Mouse (Mus musculus) embryonic facial prominence, embryonic 10.5 days (tissue): ENCODE data around the gene Hist1h4m. TPM values are rescaled to one million over a fixed set of nuclear protein-coding genes. Genes with fewer than 3 reads are reported as not detected.

Source experiments
- microRNA-seq: library from miRNA; unstranded; fragments of <30 nt; microRNA quantifications from one replicate; pipeline ENCODE4, GENCODE M21; 2017
- polyA plus RNA-seq: library from polyadenylated mRNA; unstranded; fragments of >200 nt; fragmentation: Nextera tagmentation; extraction: Ambion mirVana; gene quantifications from 2 replicates; pipeline ENCODE4 v1.2.1, GENCODE M21; 2016

The Hist1h4m gene
- polyA plus RNA-seq, 1 experiment from 2014 or later = not detected

Small RNA genes within 50 kb of the gene (microRNA-seq; reads per million reads assigned to microRNA genes)
- gene Gm19658 (not detected), gene Gm44346 (not detected), gene Gm44466 (not detected)

Other genes starting within 250 kb of the Hist1h4m start
- gene Olfr1364, start 230.0 kb upstream of the Hist1h4m start, polyA plus RNA-seq = not detected in 2 replicates
- not detected in 2 replicates for gene Olfr1362, start 197.7 kb upstream of the Hist1h4m start, polyA plus RNA-seq
- gene Olfr11, start 169.2 kb upstream of the Hist1h4m start, polyA plus RNA-seq = not detected in 2 replicates
- not detected in 2 replicates for gene Olfr1361, start 148.4 kb upstream of the Hist1h4m start, polyA plus RNA-seq
- not detected in 2 replicates for gene Olfr1360, start 134.3 kb upstream of the Hist1h4m start, polyA plus RNA-seq
- not detected in 2 replicates for gene Olfr1359, start 113.6 kb upstream of the Hist1h4m start, polyA plus RNA-seq
- 1.6 and 3.1 TPM in 2 replicates for gene Hist1h2bl, start 95.6 kb upstream of the Hist1h4m start, polyA plus RNA-seq
- 30.5 and 32.2 TPM in 2 replicates for gene Hist1h2ai, start 95.3 kb upstream of the Hist1h4m start, polyA plus RNA-seq
- 10.7 and 12.8 TPM in 2 replicates for gene Hist1h3h, start 94.1 kb upstream of the Hist1h4m start, polyA plus RNA-seq
- 5.7 and 6.0 TPM in 2 replicates for gene Hist1h2bm, start 89.7 kb upstream of the Hist1h4m start, polyA plus RNA-seq
- gene Hist1h4j, start 76.7 kb upstream of the Hist1h4m start, polyA plus RNA-seq = 0.93 and 1.3 TPM in 2 replicates
- gene Hist1h4k, start 61.2 kb upstream of the Hist1h4m start, polyA plus RNA-seq = 3.9 and 7.1 TPM in 2 replicates
- 18.6 and 21.7 TPM in 2 replicates for gene Hist1h2ak, start 57.9 kb upstream of the Hist1h4m start, polyA plus RNA-seq
- gene Hist1h2bn, start 57.6 kb upstream of the Hist1h4m start, polyA plus RNA-seq = 3.6 and 4.0 TPM in 2 replicates
- 34.8 and 36.2 TPM in 2 replicates for gene Hist1h1b, start 31.1 kb upstream of the Hist1h4m start, polyA plus RNA-seq
- 102 and 103 TPM in 2 replicates for gene Hist1h3i, start 28.4 kb upstream of the Hist1h4m start, polyA plus RNA-seq
- 10.9 and 18.0 TPM in 2 replicates for gene Hist1h2an, start 24.5 kb upstream of the Hist1h4m start, polyA plus RNA-seq
- 3.1 and 3.2 TPM in 2 replicates for gene Hist1h2bp, start 24.3 kb upstream of the Hist1h4m start, polyA plus RNA-seq
- gene Hist1h2bq, start 1.5 kb upstream of the Hist1h4m start, polyA plus RNA-seq = 21.7 and 23.9 TPM in 2 replicates
- not detected in 2 replicates for gene Hist1h2ao, start 1.3 kb upstream of the Hist1h4m start, polyA plus RNA-seq
- gene Hist1h4n, start 20.4 kb downstream of the Hist1h4m start, polyA plus RNA-seq = 9.3 and 10.5 TPM in 2 replicates
- gene Hist1h2ap, start 21.8 kb downstream of the Hist1h4m start, polyA plus RNA-seq = 6,093 and 6,114 TPM in 2 replicates
- 21.7 and 24.2 TPM in 2 replicates for gene Hist1h2br, start 22.0 kb downstream of the Hist1h4m start, polyA plus RNA-seq
- 23.1 and 24.9 TPM in 2 replicates for gene Zfp184, start 133.3 kb downstream of the Hist1h4m start, polyA plus RNA-seq
- gene Pom121l2, start 169.4 kb downstream of the Hist1h4m start, polyA plus RNA-seq = 0.06 TPM in 1 of 2 replicates, not detected in the other
- gene Prss16, start 198.0 kb downstream of the Hist1h4m start, polyA plus RNA-seq = 0.13 and 0.54 TPM in 2 replicates
- 8.0 and 8.8 TPM in 2 replicates for gene Hist1h2ah, start 223.8 kb downstream of the Hist1h4m start, polyA plus RNA-seq
- 8.5 and 10.0 TPM in 2 replicates for gene Hist1h2bk, start 224.1 kb downstream of the Hist1h4m start, polyA plus RNA-seq
- gene Hist1h4i, start 229.6 kb downstream of the Hist1h4m start, polyA plus RNA-seq = 37.1 and 38.7 TPM in 2 replicates
- 75.8 and 77.8 TPM in 2 replicates for gene Hist1h2ag, start 231.2 kb downstream of the Hist1h4m start, polyA plus RNA-seq
- gene Hist1h2bj, start 231.5 kb downstream of the Hist1h4m start, polyA plus RNA-seq = 12.4 and 15.1 TPM in 2 replicates